Mouse (Mus musculus) adrenal gland, adult (tissue): ENCODE measurements around the gene Tshz3.

Experiments used
- DNase-seq, 2 experiments: peaks; one replicate each; pipeline ENCODE4 v3.0.0; 2022 to 2023; ENCODE audit warnings: low spot score in 1 of 2; ENCODE audit not compliant: inconsistent age in 2 of 2

Gene Tshz3

DNA sequence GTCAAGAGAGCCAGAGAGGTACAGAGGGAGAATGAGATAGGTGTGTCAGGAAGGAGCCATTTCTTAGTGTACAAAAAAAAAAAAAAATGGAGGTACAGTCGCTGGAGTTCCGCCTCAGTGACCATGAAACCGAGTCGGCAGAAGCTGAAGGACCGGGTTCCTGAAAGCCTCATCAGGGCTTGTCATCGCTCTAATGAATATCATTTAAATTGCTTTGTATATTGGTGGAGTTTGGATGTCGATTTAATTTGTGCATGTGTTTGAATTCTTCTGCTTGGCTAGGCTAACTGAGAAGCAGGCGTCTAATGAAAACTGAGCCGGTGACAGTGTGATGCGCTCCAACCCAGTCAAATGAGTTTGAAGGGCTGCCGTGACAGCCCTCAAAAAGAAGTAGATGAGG lies 80.5 kb downstream of the Tshz3 start:
- no peak for DNase-seq

DNA sequence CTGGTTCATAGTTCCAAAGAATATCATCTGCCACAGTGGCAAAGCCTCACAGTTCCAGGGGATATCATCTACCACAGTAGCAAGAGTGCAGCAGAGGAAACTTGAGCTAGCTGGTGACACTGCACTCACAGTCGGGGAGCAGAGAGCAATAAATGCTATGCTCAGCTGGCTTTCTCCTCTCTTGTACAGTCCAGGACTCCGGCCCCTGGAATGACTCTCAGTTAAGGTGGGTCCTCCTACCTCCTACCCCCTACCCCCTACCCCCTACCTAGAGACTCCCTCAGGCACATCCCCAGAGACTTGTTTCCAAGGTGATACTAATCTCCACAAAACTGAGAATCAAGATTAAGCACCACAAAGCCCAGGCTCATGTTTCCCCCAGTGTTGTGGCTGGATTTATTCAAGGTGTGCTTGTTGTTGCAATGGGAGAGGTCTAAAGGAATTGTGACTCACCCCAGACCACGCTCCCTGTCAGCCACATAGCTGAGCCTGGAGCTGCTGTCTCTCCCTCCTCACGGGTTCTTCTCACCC lies 86.4 kb downstream of the Tshz3 start:
- no peak for DNase-seq

DNA sequence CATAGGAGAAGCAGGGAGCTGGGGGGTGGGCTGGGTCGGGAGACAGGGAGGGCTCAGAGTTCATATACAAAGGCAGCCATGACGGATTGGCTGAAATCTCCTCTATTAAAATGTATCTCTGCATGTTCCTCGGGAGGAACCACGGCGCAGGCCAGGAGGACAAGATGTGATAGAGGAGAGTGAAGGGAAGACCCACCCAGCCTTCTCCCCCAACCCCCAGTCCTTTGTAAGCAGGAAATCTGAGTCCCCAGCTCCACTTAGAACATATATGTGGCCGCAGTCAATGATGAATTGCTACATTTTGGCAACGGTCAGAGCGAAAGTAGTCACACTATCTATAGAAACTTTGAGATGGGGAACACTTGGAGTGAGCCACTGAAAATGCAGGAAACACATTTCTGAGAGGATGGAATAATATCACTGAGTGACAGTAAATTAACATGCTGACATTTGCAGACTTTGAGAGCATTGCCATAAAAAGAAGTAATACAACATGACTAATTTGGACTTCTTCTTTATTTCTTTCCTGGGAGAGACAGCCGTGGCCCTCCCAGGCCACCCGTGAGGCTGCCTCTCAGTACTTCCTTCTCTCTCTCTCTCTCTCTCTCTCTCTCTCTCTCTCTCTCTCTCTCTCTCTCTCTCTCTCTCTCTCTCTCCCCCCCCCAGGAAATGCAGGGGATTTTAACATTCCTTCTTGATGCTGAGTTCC lies 88.9 kb downstream of the Tshz3 start:
- DNase-seq: no peak

DNA sequence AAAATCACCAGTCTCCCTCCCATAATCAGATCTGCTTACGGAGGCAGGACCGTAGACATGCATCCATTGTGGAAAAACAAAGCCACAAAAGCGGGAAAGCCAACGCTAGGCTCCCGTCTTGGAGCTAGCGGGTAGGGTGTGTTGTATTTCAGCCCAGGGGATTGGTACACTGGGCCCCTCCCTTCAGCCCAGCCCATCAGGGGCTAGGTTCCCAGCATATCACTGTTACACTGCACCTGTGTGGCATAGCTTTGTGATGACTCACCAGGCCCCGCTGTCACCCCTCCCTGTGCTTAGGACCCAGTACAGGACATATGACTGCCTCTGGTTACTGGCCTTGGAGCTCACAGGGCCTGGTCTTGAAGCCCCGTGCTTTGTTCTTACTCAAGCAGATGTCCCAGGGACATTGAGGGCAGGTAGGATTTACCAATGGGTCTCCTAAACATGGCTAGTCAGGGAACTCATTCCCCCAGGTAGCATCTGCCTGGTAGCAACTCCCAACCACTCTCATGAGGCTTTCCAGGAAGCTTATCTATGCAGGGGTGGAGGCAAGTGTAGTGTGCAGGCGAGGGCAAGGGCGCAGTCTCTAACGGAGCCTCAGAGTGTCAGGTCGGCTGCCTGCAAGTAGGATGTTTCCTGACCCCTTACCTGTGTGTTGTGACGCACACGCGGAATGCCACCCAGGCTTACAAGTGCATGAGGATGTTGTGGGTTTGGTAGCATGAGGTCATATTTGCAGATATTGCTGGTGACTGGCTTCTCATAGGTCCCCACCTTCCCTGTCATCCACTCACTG lies 98.7 kb downstream of the Tshz3 start:
- DNase-seq: no peak
